Mouse (Mus musculus): ENCODE results near the gene Car6. TPM values are rescaled to one million over a fixed set of nuclear protein-coding genes. Genes with fewer than 3 reads are reported as not detected.

Gene Car6
- total RNA-seq, 4 experiments from 2014 or later, result not detected

GRCm38 (mm10) chr4:150192199-150192598, 8.9 kb downstream of the Car6 start:
- DNase-seq (ENCODE audit: low spot score in 2 of 2), result no peak

GRCm38 (mm10) chr4:150188236-150188635, 12.9 kb downstream of the Car6 start:
- no peak for DNase-seq (ENCODE audit: low spot score in 2 of 2)

- DNase-seq (ENCODE audit: low spot score in 2 of 2), result no peak
Measured at GRCm38 (mm10) chr4:150181304-150181703, 19.8 kb downstream of the Car6 start.

- no peak for DNase-seq (ENCODE audit: low spot score in 2 of 2)
Measured at GRCm38 (mm10) chr4:150178131-150178530, 23.0 kb downstream of the Car6 start.

- DNase-seq (ENCODE audit: low spot score in 2 of 2), result no peak
Measured at GRCm38 (mm10) chr4:150177122-150177521, 24.0 kb downstream of the Car6 start.

- no peak for DNase-seq (ENCODE audit: low spot score in 2 of 2)
Measured at GRCm38 (mm10) chr4:150176535-150176934, 24.6 kb downstream of the Car6 start.

- DNase-seq (ENCODE audit: low spot score in 2 of 2), result no peak
Measured at GRCm38 (mm10) chr4:150174027-150174426, 27.1 kb downstream of the Car6 start.

- no peak for DNase-seq (ENCODE audit: low spot score in 2 of 2)
Measured at GRCm38 (mm10) chr4:150173281-150173680, 27.9 kb downstream of the Car6 start.

GRCm38 (mm10) chr4:150172107-150172506, 29.0 kb downstream of the Car6 start:
- DNase-seq (ENCODE audit: low spot score in 2 of 2), result no peak

- no peak for DNase-seq (ENCODE audit: low spot score in 2 of 2)
Measured at GRCm38 (mm10) chr4:150168406-150168805, 32.7 kb downstream of the Car6 start.

GRCm38 (mm10) chr4:150164875-150165274, 36.3 kb downstream of the Car6 start:
- DNase-seq (ENCODE audit: low spot score in 2 of 2), result no peak

- DNase-seq (ENCODE audit: low spot score in 2 of 2), result no peak
Measured at GRCm38 (mm10) chr4:150162561-150163169, 38.5 kb downstream of the Car6 start.

- no peak for DNase-seq (ENCODE audit: low spot score in 2 of 2)
Measured at GRCm38 (mm10) chr4:150159458-150159857, 41.7 kb downstream of the Car6 start.

- no peak for DNase-seq (ENCODE audit: low spot score in 2 of 2)
Measured at GRCm38 (mm10) chr4:150157348-150157882, 43.7 kb downstream of the Car6 start.

GRCm38 (mm10) chr4:150155731-150156130, 45.4 kb downstream of the Car6 start:
- DNase-seq (ENCODE audit: low spot score in 2 of 2), result no peak

GRCm38 (mm10) chr4:150155301-150155700, 45.8 kb downstream of the Car6 start:
- no peak for DNase-seq (ENCODE audit: low spot score in 2 of 2)

GRCm38 (mm10) chr4:150152483-150152882, 48.6 kb downstream of the Car6 start:
- DNase-seq (ENCODE audit: low spot score in 2 of 2), result no peak

GRCm38 (mm10) chr4:150151045-150151444, 50.1 kb downstream of the Car6 start:
- no peak for DNase-seq (ENCODE audit: low spot score in 2 of 2)

GRCm38 (mm10) chr4:150146286-150146685, 54.8 kb downstream of the Car6 start:
- no peak for DNase-seq (ENCODE audit: low spot score in 2 of 2)

GRCm38 (mm10) chr4:150144242-150144641, 56.9 kb downstream of the Car6 start:
- no peak for DNase-seq (ENCODE audit: low spot score in 2 of 2)

GRCm38 (mm10) chr4:150140346-150140745, 60.8 kb downstream of the Car6 start:
- no peak for DNase-seq (ENCODE audit: low spot score in 2 of 2)

GRCm38 (mm10) chr4:150139090-150139489, 62.0 kb downstream of the Car6 start:
- no peak for DNase-seq (ENCODE audit: low spot score in 2 of 2)

- no peak for DNase-seq (ENCODE audit: low spot score in 2 of 2)
Measured at GRCm38 (mm10) chr4:150138084-150138543, 63.0 kb downstream of the Car6 start.
